Mouse (Mus musculus) A20 (cell line): ENCODE results near the gene Olfr360.
"Not testable (repeated sequence)": the region's sequence is repeated elsewhere in the genome, so short reads cannot be mapped to it uniquely, and the experiment has no call there.

Experiments
- DNase-seq: peaks from one replicate; pipeline ENCODE4 v3.0.0-alpha.2; 2011; ENCODE audit warnings: low read depth, low spot score

Olfr360 gene

GRCm38 (mm10) chr2:37065446-37065845, at the start of gene Olfr360:
TSS of gene Olfr360 (plus strand) at chr2:37065746.
- no peak for DNase-seq

GRCm38 (mm10) chr2:37089190-37089589, 23.6 kb downstream of the Olfr360 start, which contains the start of gene Olfr361:
TSS of gene Olfr361 (minus strand) at chr2:37089290.
- not testable (repeated sequence) for DNase-seq

GRCm38 (mm10) chr2:37117810-37118209, 52.3 kb downstream of the Olfr360 start, which contains the start of gene Olfr362:
TSS of gene Olfr362 (minus strand) at chr2:37117910.
- DNase-seq: no peak
